Mouse (Mus musculus) heart, embryonic 12.5 days (tissue): ENCODE measurements around the gene Cpm. TPM values are rescaled to one million over a fixed set of nuclear protein-coding genes. Genes with fewer than 3 reads are reported as not detected.

Experiments
- ATAC-seq: fragments of 200-750 bp; cut with Nextera tagmentation; 2 replicates; pipeline ENCODE4 v1.8.0; 2017; ENCODE audit warnings: moderate TSS enrichment, moderate library complexity; ENCODE audit not compliant: insufficient number of reproducible peaks, low FRiP score
- H3K27ac ChIP-seq: fragments of 300-500 bp; sonication (generic); 2 replicates; pipeline ENCODE4 v1.5.1; 2016; ENCODE audit warnings: mild to moderate bottlenecking, moderate library complexity; ENCODE audit not compliant: poor library complexity, severe bottlenecking
- H3K27me3 ChIP-seq: fragments of 300-500 bp; sonication (generic); replicated peaks from 2 replicates; pipeline ENCODE4 v1.6.1; 2016; ENCODE audit warnings: mild to moderate bottlenecking, moderate library complexity
- H3K36me3 ChIP-seq: fragments of 300-500 bp; sonication (generic); 2 replicates; pipeline ENCODE4 v1.6.1; 2016; ENCODE audit warnings: mild to moderate bottlenecking, moderate library complexity
- H3K4me1 ChIP-seq: fragments of 300-500 bp; sonication (generic); replicated peaks from 2 replicates; pipeline ENCODE4 v1.6.1; 2016; ENCODE audit warnings: mild to moderate bottlenecking
- H3K4me2 ChIP-seq: fragments of 300-500 bp; sonication (generic); 2 replicates; pipeline ENCODE4 v1.6.1; 2016; ENCODE audit warnings: mild to moderate bottlenecking, moderate library complexity
- H3K4me3 ChIP-seq: fragments of 300-500 bp; sonication (generic); 2 replicates; pipeline ENCODE4 v1.5.1; 2016; ENCODE audit warnings: mild to moderate bottlenecking
- H3K9ac ChIP-seq: fragments of 300-500 bp; sonication (generic); 2 replicates; pipeline ENCODE4 v1.6.1; 2016; ENCODE audit warnings: mild to moderate bottlenecking, moderate library complexity
- H3K9me3 ChIP-seq: fragments of 300-500 bp; sonication (generic); replicated peaks from 2 replicates; pipeline ENCODE4 v1.6.1; 2016; ENCODE audit warnings: mild to moderate bottlenecking, moderate library complexity
- WGBS: fragments of 180-500 bp; shearing (Covaris S2); methylation state at CpG from one replicate; pipeline ENCODE4 v1.1.7; 2016; 5-methylcytosine and 5-hydroxymethylcytosine counted together
- polyA plus RNA-seq: library from polyadenylated mRNA; unstranded; fragments of >200 nt; fragmentation: Nextera tagmentation; extraction: Ambion mirVana; gene quantifications from 2 replicates; pipeline ENCODE4 v1.2.1, GENCODE M21; 2016

The Cpm gene
- polyA plus RNA-seq, 1 experiment from 2014 or later, result 2.5 TPM

GRCm38 (mm10) chr10:117708376-117708775 is 79.1 kb downstream of the Cpm start:
- H3K4me3 ChIP-seq, result no peak overlapping the region
- no peak for ATAC-seq
- 97% methylated on average over 2 of the region's 2 CpGs for WGBS
- H3K9me3 ChIP-seq, result no peaks in the 10 kb centered on the region
- H3K27me3 ChIP-seq, result no peaks in the 10 kb centered on the region
- peaks cover 44% of the 10 kb centered on the region for H3K36me3 ChIP-seq
- no peak overlapping the region for H3K27ac ChIP-seq
- peaks cover 23% of the 10 kb centered on the region for H3K4me1 ChIP-seq
- no peak overlapping the region for H3K4me2 ChIP-seq
- H3K9ac ChIP-seq, result no peak overlapping the region

DNA sequence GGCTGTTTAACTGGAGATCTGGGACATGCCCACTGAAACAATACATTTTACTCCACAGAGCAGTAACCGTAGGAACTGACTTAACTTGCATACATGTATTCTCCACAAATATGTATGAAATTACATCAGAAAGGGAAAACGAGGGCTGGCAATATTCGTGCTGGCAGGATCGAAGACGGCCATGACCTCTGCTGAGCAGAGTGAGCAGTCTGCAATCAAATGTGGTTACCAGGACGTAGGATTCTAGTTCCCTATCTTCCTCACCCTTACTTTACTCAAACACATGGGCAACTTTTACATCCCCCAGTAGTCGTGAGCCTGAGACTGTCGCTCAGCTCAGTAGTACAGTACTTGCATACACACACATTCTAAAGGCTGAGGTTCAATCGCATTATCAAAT is 79.6 kb downstream of the Cpm start:
- peak overlapping the region; percentile 95 for H3K4me3 ChIP-seq
- no peak for ATAC-seq
- WGBS, result 81% methylated on average over 9 of the region's 9 CpGs
- H3K9me3 ChIP-seq, result no peaks in the 10 kb centered on the region
- H3K4me2 ChIP-seq, result peak overlapping the region; percentile 87
- no peak overlapping the region for H3K27ac ChIP-seq
- H3K36me3 ChIP-seq, result peaks cover 41% of the 10 kb centered on the region
- H3K4me1 ChIP-seq, result peaks cover 23% of the 10 kb centered on the region
- H3K27me3 ChIP-seq, result no peaks in the 10 kb centered on the region
- 0 out of 2 replicates have a peak overlapping the region, but pooled peaks have one; percentile 41 for H3K9ac ChIP-seq

- Histone ChIP-seq H3K9me3 (no peaks in the 10 kb centered on the region), H3K27me3 (no peaks in the 10 kb centered on the region), H3K36me3 (peaks cover 37% of the 10 kb centered on the region), H3K4me1 (peaks cover 23% of the 10 kb centered on the region), H3K9ac (peak overlapping the region; percentile 99), H3K27ac (peak overlapping the region; percentile 99), H3K4me2 (peak overlapping the region; percentile 87), H3K4me3 (peak overlapping the region; percentile 95)
- no peak for ATAC-seq
- WGBS, result 38% methylated on average over 12 of the region's 12 CpGs
Observed at GRCm38 (mm10) chr10:117709326-117709830, 80.1 kb downstream of the Cpm start.

- Histone ChIP-seq H3K27ac (peak overlapping the region; percentile 99), H3K27me3 (no peaks in the 10 kb centered on the region), H3K9me3 (no peaks in the 10 kb centered on the region), H3K4me3 (peak overlapping the region; percentile 95), H3K4me1 (peaks cover 23% of the 10 kb centered on the region), H3K4me2 (peak overlapping the region; percentile 87), H3K9ac (peak overlapping the region; percentile 99), H3K36me3 (peaks cover 31% of the 10 kb centered on the region)
- ATAC-seq, result peak; percentile 89
- WGBS, result under 1% methylated on average over 48 of the region's 71 CpGs
Observed at GRCm38 (mm10) chr10:117709930-117710603, 80.8 kb downstream of the Cpm start.

- Histone ChIP-seq H3K27me3 (no peaks in the 10 kb centered on the region), H3K36me3 (peaks cover 25% of the 10 kb centered on the region), H3K4me2 (peak within 1 kb of the TSS; percentile 87), H3K4me3 (peak within 1 kb of the TSS; percentile 95), H3K9me3 (no peaks in the 10 kb centered on the region), H3K27ac (peak within 1 kb of the TSS; percentile 99), H3K4me1 (peaks cover 23% of the 10 kb centered on the region), H3K9ac (peak within 1 kb of the TSS; percentile 99)
- peak; percentile 96 for ATAC-seq
- under 1% methylated on average over 52 of the region's 52 CpGs for whole genome bisulfite sequencing
Observed at GRCm38 (mm10) chr10:117710604-117711141, 81.4 kb downstream of the Cpm start, which contains the start of gene Mdm2. Gene Mdm2 (minus strand): TSS chr10:117710758.

GRCm38 (mm10) chr10:117711408-117711807 is 82.1 kb downstream of the Cpm start:
- H3K4me1 ChIP-seq, result peaks cover 22% of the 10 kb centered on the region
- WGBS, result 62% methylated on average over 5 of the region's 5 CpGs
- no peaks in the 10 kb centered on the region for H3K9me3 ChIP-seq
- no peak overlapping the region for H3K27ac ChIP-seq
- H3K4me3 ChIP-seq, result peak overlapping the region; percentile 95
- H3K27me3 ChIP-seq, result no peaks in the 10 kb centered on the region
- H3K9ac ChIP-seq, result peak overlapping the region; percentile 71
- H3K36me3 ChIP-seq, result peaks cover 21% of the 10 kb centered on the region
- H3K4me2 ChIP-seq, result peak overlapping the region; percentile 87
- ATAC-seq, result no peak

DNA sequence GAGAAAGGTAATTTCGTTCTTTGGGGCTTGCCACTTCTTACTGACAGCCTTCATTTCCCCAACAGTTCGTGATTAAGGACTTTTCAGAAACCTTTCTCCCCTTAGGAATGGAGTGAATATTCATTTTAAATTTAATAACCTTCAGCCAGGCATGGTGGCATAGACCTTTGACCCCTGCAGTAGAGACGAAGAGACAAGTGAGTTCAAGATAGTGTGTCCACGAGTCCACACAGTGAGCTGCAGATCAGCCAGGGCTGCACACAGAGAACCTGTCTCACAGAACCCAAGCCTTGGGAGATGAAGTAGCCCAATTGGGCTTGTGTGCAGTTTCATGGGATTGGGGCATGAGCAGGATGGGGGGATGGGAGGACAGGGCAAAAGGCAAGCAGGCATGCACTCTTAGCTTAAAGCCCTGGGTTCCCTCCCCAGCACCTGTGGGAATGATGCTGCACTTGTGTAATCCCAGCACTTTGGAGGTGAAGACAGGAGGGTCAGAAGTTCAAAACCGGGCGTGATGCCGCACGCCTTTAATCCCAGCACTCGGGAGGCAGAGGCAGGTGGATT is 83.0 kb downstream of the Cpm start:
- Histone ChIP-seq H3K9ac (no peak overlapping the region), H3K36me3 (peaks cover 13% of the 10 kb centered on the region; the same call in 1 of the 2 replicates), H3K9me3 (no peaks in the 10 kb centered on the region), H3K27ac (no peak overlapping the region), H3K4me1 (peaks cover 18% of the 10 kb centered on the region), H3K27me3 (no peaks in the 10 kb centered on the region), H3K4me2 (no peak overlapping the region), H3K4me3 (no peak overlapping the region)
- ATAC-seq, result no peak
- WGBS, result 83% methylated on average over 9 of the region's 9 CpGs

GRCm38 (mm10) chr10:117712871-117713270 is 83.6 kb downstream of the Cpm start:
- no peak overlapping the region for H3K9ac ChIP-seq
- WGBS, result 88% methylated on average over 9 of the region's 9 CpGs
- H3K36me3 ChIP-seq, result peaks cover 7% of the 10 kb centered on the region; the same call in 1 of the 2 replicates
- no peak for ATAC-seq
- no peak overlapping the region for H3K4me3 ChIP-seq
- H3K4me1 ChIP-seq, result peaks cover 22% of the 10 kb centered on the region
- no peak overlapping the region for H3K4me2 ChIP-seq
- no peak overlapping the region for H3K27ac ChIP-seq
- no peaks in the 10 kb centered on the region for H3K9me3 ChIP-seq
- no peaks in the 10 kb centered on the region for H3K27me3 ChIP-seq

DNA sequence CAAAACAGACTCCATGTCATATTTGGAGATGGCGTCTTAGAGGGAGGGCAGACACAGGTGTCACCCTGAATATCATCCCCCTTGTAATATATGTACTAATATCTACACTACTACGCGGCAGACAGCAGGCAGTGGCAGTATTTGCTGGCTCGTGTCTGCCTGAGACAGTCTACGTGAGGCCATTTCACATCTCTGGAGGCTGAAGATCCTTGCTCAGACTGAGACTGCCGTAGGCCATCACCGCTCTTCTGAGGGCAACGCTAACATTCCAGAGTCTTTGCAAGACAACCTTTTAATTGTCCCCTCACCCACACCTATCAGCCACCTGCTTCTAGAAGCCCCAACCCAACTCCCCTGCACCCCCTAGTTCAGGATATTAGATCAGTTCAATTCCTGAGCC is 84.2 kb downstream of the Cpm start:
- Histone ChIP-seq H3K9me3 (no peaks in the 10 kb centered on the region), H3K27me3 (no peaks in the 10 kb centered on the region), H3K4me2 (no peak overlapping the region), H3K4me1 (peaks cover 27% of the 10 kb centered on the region), H3K9ac (no peak overlapping the region), H3K27ac (no peak overlapping the region), H3K36me3 (peaks cover 4% of the 10 kb centered on the region; the same call in 1 of the 2 replicates), H3K4me3 (no peak overlapping the region)
- WGBS, result 87% methylated on average over 8 of the region's 8 CpGs
- no peak for ATAC-seq

GRCm38 (mm10) chr10:117714048-117714545 is 84.8 kb downstream of the Cpm start:
- Histone ChIP-seq H3K4me2 (no peak overlapping the region), H3K27ac (no peak overlapping the region), H3K9ac (no peak overlapping the region), H3K4me1 (peaks cover 26% of the 10 kb centered on the region), H3K9me3 (no peaks in the 10 kb centered on the region), H3K36me3 (no peaks in the 10 kb centered on the region), H3K27me3 (no peaks in the 10 kb centered on the region), H3K4me3 (no peak overlapping the region)
- ATAC-seq, result no peak
- WGBS, result 88% methylated on average over 3 of the region's 3 CpGs

DNA sequence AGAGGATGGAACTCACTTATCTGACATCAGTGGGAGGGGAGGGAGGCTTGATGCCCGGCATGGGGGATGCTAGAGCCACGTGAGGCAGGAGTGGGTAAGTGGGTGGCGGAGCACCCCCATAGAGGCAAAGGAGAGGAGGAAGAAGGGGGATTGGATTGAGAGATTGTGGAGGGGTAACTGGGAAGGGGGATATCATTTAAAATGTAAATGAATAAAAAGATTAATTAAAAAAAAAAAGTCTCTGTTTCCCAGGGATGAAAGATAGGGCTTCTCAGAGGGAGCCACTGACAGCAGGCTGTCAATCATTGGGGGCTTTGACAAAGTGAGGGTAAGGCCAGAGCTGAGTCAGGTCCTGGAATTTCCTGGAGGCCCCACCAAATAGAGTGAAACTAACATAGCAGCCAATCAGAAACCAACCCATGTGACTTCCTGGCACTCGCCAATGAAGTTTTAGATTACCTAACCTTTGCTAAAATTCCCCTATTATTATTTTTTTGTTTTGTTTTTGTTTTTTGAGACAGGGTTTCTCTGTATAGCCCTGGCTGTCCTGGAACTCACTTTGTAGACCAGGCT is 85.7 kb downstream of the Cpm start:
- Histone ChIP-seq H3K27me3 (no peaks in the 10 kb centered on the region), H3K4me3 (no peak overlapping the region), H3K36me3 (no peaks in the 10 kb centered on the region), H3K4me1 (peaks cover 24% of the 10 kb centered on the region), H3K9ac (no peak overlapping the region), H3K9me3 (no peaks in the 10 kb centered on the region), H3K4me2 (no peak overlapping the region), H3K27ac (no peak overlapping the region)
- no peak for ATAC-seq
- WGBS, result 55% methylated on average over 4 of the region's 4 CpGs
